Mouse (Mus musculus) embryo, embryonic 9.5 days (tissue): ENCODE results near the gene Cabp2.
"Not testable (repeated sequence)": the region's sequence is repeated elsewhere in the genome, so short reads cannot be mapped to it uniquely, and the experiment has no call there.

Source experiments
- DNase-seq: peaks from one replicate; pipeline ENCODE4 v3.0.0-alpha.2; 2017; ENCODE audit errors: extremely low spot score

The Cabp2 gene

DNA sequence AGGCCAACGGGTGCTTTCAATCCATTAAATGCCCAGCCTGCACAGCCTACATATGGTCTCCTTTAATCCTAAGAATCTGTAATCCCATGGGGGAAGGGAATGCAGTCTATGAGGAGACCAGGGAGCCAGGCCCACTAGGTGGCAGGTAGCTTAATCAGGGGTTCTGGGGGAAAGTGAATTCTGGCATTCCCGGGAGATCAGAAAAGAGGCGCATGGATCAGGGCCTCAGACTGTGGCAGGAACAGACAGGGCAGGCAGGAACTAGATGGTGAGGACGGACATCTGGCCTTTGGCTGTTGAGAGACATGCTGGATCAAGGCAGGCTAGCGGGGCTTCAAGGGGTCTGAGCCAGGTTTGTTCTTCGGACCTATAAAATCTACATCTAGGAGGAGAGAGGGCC lies 20.1 kb downstream of the Cabp2 start:
- no peak for DNase-seq

DNA sequence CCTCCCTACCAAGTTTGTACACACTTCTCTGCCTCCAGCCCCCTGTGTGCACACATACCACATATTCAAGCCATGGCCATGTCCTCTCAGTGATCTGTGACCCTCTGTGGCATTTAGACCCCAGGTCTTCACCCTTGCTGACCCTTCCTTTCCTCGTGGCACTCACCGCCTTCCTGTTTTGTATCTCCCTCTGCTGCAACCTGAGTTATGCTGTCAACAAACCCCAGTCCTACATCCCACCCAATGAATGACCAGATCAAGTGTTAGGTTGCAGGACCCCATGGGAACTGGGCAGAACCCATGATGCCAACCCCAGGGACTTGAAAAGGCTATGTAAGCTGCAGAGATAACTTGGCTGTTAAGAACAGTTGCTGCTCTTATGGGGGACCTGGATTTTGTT lies 20.7 kb downstream of the Cabp2 start:
- DNase-seq = no peak

DNA sequence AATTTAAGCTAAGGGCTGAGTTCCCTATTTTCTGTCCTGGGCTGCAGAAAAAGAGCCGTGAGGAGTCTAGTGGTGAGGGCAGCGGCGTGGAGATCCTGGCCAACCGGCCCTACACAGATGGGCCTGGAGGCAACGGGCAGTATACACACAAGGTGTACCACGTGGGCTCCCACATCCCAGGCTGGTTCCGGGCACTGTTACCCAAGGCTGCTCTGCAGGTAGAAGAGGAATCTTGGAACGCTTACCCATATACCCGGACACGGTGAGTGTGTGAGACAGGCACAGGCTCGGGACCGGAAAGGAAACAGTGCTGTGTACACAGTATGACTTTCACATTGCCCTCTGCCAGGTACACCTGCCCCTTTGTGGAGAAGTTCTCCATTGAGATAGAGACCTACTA lies 21.2 kb downstream of the Cabp2 start:
- no peak for DNase-seq

DNA sequence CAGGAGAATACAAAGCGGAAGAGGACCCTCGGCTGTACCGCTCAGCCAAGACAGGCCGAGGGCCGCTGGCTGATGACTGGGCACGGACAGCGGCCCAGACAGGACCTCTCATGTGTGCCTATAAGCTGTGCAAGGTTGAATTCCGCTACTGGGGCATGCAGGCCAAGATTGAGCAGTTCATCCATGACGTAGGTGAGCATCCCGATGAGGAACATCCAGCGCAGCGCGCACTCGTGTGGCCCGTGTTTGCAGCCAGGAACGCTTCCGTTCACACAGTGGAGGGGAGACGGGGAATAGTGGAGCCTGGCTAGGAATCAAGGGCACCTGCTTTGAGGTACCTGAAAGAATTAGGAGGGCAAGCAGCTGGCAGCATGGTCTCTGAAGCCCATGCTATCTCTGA lies 21.9 kb downstream of the Cabp2 start:
- no peak for DNase-seq

DNA sequence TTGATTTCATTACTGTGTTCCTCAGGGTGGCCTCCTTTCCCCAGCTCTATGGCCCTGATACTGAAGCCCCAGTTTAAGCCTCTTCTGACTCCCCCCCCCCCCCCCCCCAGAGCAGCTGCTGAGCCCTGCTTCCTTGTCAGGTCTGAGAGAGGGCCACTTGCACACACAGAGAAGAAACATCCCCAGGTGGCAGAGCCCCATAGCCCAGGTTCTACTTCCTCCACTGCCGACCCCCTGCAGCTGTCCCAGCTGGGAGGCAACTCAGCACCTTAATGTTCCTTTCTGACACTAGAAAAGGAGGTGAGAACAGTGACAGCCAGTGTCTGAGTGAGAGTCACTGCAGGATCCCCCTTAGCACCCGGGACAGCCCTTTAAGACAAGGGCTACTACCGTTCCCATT lies 22.4 kb downstream of the Cabp2 start:
- DNase-seq = no peak

DNA sequence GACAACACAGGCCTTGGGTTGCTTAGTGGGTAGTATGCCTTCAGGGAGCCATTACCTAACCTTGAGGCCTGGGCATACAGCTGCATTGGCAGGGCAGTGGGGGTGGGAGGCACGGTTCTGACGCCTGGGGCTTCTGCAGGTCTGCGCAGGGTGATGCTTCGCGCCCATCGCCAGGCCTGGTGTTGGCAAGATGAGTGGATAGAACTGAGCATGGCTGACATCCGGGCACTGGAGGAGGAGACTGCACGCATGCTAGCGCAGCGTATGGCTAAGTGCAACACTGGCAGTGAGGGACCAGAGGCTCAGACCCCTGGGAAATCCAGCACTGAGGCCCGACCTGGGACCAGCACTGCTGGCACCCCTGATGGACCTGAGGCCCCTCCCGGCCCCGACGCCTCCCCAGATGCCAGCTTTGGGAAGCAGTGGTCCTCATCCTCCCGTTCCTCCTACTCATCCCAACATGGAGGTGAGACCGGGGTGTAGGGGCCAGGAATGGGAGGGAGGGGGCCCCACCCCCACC lies 23.4 kb downstream of the Cabp2 start:
- DNase-seq = no peak

DNA sequence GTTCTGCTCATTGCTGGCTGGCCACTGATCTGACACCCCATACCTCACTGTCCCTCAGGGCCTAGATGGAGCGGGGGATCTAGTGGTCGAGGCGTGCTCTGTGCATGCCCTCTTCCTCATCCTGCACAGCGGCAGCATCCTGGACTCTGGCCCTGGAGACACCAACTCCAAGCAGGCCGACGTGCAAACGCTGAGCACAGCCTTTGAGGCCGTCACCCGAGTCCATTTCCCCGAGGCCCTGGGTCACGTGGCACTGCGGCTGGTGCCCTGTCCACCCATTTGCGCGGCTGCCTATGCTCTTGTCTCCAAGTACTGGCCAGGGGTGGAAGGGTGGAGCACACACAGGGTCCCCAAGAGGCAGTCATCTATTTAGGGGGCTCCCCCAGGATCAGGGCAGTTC lies 25.3 kb downstream of the Cabp2 start:
- DNase-seq = no peak

DNA sequence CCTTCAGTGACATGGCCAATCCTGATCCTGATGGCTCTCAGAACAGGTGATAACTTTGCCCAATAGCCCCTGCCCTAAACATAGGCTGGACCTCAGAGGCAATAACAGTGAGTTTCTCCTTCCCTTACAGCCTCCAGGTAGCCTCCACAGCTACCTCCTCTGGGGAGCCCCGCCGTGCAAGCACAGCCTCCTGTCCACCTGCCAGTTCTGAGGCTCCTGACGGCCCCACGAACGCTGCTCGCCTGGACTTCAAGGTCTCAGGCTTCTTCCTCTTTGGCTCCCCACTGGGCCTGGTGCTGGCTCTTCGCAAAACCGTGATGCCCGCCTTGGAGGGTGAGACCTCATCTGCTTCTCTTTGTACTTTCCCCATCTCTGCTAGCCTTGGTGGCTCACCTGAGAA lies 27.2 kb downstream of the Cabp2 start:
- no peak for DNase-seq

DNA sequence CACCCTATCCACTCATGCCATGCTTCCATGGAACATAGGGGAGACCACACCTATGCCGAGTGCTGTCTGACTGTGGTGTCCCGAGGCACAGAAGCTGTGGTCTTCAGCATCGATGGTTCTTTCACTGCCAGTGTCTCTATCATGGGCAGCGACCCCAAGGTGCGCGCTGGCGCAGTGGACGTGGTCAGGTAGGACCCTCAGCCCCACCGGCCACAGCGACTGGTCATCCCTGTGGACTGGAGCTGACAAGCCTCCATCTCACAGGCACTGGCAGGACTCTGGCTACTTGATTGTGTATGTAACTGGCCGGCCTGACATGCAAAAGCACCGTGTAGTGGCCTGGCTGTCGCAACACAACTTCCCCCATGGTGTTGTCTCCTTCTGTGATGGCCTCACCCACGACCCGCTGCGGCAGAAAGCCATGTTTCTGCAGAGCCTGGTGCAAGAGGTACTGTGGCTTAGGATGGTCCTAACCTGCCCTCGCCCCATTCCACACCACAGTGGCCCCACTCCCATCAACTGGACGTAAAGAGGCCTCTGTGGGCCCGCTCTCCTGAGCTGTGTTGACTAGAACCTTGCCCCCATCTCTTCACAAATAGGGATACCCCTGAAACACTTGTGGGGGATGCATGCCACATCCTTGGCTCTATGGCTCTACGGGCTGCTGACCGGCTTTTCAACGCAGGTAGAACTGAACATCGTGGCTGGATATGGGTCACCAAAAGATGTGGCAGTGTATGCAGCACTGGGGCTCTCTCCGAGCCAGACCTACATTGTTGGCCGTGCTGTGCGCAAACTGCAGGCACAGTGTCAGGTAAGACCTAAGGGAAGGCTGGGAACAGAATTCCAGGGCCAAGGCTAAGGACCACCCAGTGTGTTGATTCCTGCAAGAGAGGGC lies 30.9 kb downstream of the Cabp2 start:
- DNase-seq = no peak

DNA sequence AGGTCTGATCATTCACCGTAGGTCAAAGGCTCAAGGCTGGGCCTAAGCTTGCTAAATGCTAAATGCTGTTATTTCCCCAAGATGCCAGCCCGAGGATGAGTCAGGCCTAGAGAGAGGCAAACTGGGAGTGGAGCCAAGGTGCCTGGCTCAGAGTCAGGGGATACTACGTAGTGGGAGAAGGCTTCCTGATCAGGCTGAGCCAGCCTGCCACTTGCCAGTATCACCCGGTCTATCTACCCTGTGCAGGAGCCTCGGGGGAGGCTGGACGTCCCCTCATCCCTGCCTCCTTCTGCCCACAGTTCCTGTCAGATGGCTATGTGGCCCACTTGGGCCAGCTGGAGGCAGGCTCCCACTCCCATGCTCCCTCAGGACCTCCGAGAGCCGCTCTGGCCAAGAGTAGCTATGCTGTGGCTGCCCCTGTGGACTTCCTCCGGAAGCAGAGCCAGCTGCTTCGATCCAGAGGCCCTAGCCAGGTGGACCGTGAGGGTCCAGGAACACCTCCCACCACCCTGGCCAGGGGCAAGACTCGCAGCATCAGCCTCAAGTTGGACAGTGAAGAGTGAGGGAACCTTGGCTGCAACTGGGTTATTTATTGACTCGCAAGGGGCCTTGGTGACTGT lies 31.9 kb downstream of the Cabp2 start:
- no peak for DNase-seq

DNA sequence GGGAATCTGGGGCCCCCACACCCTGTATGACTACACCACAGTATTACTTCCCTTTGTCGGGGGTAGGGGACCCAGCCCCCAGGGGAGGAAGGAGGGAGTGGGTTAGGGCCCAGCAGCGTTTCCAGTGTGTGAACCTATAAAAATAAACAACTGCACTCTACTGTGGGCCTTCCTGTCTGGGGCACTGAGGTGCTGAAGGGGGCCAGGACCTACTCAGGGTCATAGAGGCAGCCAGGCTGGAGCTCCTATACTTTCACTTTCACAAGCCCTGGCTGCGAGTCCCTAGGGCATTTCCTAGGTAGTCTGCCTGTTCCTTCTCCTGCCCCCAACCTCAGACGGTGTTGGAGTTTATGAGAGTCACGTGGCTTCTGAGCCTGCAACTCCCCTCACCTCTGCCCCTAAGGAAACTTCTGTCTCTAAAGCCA lies 32.4 kb downstream of the Cabp2 start:
- no peak for DNase-seq

DNA sequence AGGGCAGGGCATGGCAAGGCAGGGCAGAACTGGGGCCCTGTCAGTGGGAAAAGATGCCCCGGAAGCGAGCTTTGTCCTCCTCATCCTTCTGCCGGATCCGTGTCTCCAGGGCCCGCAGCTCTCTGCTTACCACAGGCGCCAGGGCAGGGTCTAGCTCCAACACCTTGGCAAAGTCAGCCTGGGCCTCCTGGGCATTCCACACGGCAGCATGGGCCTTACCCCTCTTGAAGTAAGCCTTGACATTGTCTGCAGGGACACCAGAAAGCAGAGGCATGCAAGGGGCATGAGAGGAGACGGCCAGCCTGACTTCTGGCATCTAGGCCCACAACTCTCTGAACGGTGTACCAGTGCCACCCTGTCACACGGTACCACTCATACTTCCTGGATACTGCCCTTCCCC lies 33.2 kb downstream of the Cabp2 start:
- DNase-seq = no peak

DNA sequence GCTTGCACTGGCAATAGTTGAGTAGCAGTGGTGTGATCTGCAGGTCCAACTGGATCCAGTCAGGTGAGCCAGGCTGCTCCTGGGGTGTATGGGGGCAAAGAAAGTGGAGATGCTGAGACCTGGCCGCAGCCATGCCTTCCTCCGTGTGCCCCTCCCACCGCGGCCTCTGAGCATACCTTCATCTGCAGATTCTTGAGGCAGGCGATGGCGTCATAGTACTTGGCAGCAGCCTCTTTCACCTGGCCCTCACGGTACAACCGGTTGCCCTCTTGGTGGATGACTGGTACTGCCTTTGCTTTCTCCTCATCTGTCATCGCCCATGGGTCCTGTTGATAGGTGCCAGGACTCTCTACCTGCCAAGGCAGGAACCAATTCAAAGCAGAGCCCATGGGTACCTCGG lies 33.8 kb downstream of the Cabp2 start:
- no peak for DNase-seq

DNA sequence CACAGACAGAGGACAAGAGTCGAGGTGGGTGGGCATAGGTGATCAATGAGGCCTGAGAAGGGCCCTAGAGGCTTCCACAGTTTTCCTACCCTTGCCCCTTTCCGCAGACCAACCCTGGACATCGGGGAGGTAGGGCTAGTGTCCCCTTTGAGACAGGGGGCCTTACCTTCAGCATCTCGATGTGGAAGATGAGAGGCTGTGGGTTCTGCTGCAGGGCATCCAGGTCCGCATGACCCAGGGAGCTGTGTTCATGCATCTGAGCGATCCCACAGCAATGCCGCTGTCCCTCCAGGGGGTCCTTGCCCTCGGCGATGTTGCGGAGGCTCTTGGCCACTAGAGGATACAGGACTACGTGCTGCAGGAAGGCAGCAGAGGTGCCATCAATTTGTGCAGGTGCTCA lies 34.4 kb downstream of the Cabp2 start:
- DNase-seq = no peak

DNA sequence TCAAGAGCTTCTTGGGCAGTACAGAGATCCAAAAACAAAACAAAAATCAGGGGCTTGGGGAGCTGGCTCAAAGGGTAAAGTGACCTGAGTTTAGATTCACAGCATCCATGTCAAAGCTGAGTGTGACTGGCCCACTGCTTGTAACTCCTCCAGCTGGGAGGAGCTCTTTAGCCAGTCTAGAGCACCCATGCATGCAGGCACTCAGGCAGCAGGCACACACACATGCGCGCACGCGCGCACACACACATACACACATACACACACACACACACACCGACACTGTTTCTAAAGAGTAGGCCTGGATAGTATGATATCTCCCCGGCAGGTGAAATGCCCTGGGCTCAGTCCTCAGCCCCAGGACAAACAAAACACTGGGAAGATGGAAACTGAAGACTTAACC lies 35.6 kb downstream of the Cabp2 start:
- DNase-seq = no peak

DNA sequence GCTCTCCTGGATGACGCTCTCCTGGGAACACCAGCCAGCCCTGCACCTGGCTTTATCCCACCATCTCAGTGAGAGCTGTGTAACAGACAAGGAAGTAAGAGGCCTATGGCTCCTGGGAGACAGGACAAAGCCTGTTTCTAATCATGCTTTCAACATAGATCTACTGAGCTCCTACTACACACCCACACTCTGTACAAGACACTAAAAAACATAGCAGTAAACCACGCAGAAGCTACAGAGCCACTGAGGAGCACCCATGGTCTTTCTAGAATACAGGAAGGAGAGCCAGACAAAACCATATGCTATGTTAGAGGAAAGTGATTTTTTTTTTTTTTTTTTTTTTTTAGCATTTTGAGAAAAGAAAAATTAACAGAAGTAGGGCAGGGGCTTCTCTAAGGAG lies 37.0 kb downstream of the Cabp2 start:
- no peak for DNase-seq

DNA sequence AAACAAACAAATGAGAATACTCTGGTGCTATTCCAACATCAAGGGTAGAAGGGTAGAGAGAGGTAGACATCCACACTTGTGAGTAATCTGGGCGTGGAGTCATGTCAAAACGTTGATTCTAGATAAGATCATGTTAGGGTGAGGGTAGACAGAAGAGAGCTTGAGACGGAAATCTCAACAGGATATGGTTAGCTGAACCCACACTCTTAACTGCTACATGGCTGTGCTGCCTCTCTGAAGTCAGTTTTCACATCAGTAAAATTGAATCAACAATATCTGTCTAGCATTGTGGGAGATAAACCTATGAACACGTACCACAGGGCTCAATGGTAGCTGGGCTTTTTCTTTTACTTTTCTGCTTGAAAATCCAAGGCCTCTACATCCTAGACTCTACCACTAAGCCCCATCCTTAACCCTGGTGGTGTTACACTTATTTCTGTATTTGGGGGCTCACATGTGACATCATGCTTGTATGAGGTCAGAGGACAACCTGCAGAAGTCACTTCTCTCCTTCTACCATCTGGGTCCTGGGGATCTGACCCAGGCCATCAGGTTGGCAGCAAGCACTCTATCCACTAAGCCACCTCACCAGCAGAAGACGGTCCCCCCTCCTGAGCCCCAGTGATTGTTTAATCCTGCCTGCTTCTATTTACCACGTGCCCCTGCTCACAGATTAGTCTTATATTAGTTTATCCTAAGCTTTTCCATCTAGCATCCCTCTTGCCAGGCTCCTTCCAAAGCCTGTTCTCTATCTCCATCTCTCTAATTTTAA lies 38.5 kb downstream of the Cabp2 start:
- no peak for DNase-seq

DNA sequence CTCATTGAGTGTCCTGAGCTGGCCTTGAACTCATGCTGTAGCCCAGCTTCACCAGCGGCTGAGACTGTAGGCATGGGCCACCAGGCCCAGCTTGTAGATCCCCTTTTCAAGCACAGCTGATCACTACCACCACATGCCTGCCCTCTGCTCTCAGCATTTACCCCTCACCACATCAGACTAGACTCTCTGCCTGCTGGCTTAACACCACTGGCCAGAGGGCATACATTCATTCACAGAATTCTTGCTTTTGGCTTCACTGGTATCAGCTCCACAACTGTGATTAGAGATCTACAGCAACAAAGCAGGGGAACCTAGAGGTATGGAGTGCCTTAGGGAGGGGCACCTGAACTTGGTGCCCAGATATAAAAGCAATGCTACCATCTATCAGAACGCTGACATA lies 39.1 kb downstream of the Cabp2 start:
- DNase-seq = no peak

DNA sequence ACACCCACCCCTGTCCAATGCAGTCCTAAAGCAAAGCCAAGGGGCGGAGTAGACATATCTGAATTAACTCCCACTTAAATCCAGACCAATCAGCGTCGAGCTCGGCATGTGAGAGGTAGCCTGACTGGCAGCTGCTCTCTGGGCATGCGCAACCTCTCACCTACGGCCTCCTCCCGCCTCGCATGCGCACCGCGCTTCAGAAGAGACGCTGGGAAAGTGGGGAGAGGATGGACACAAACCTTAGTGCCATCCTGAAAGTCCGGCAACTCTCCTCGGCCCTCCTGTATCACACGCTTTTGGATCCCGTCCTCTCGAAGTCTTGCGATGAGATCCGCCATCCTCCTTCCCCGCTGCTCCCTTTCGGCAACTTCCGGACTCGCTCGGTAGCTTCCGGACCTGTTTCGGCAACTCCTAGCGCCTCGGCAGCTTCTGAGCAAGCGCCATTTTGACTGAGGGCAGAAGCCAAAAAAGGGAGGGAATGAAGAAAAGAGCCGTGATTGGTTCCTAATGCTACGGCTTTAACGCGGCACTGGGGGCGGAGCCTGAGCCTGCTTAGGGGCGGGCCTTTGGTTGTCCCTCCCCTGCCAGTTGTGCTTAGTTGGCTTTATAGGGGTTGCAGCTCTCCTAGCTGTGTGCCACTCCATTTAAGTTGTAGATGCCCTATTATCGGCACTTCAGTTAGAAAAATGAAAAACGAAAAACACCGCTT lies 39.9 kb downstream of the Cabp2 start:
- DNase-seq = peak; percentile 98

DNA sequence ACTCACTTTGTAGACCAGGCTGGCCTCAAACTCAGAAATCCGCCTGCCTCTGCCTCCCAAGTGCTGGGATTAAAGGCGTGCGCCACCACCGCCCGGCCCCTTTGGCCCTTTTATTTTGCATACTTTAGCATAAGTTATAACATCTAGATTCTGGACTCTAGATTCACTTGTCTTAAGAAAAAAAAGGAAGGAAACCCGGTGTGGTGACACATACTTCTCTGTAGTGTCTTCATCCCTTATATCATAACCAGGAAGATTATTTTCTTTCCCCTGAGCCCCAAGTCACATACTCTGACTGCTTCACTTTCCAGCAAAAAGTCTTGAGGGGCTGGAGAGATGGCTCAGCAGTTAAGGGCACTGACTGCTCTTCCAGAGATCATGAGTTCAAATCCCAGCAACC lies 40.5 kb downstream of the Cabp2 start:
- not testable (repeated sequence) for DNase-seq

DNA sequence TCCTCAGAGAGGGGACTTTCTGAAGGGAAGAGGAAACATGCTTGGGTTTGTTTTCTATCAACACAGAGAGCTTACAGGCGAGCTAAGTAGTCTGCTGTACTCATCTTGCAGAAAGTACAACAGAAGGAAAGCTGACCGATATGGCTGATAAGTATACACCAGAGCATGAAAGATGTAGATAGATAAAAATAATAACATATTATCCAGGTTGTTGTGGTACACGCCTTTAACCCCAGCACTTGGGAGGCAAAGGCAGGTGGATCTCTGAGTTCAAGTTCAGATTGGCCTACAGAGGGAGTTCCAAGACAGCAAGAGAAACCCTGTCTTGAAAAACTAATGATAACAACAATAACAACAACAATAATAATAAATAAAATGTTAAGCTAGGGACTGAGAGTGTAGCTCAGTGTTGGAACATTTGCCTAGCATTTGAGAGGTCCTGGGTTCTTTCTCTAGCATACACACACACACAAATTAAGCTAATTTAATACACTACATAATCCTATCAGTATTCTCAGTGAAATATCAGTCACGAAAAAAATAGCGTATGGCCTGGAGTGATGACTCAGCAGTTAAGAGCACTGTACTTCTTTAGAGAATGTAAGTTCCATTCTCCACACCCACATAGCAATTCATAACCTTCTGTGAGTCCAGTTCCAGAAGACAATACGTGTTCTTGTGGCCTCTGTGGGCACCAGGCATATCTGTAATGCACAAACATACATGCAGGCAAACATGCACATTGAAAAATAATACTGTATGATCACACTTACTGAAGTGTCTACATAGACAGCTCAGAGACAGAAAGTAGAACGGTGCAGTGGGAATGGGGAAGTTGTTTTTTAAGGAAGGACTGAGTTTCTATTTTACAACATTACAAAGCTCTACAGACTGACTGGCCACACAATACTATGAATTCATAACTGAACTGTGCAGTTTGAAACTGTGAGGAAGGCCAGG lies 41.3 kb downstream of the Cabp2 start:
- DNase-seq = no peak
